Mouse (Mus musculus): ENCODE measurements at regions not wholly inside any gene's neighbourhood (a gene's known extent, or its start where the extent isn't known, plus 50 kb on each side); places are given as distances from the start of the nearest gene placed in this dataset.
"Not testable (repeated sequence)": the region's sequence is repeated elsewhere in the genome, so short reads cannot be mapped to it uniquely, and the experiment has no call there.

DNA sequence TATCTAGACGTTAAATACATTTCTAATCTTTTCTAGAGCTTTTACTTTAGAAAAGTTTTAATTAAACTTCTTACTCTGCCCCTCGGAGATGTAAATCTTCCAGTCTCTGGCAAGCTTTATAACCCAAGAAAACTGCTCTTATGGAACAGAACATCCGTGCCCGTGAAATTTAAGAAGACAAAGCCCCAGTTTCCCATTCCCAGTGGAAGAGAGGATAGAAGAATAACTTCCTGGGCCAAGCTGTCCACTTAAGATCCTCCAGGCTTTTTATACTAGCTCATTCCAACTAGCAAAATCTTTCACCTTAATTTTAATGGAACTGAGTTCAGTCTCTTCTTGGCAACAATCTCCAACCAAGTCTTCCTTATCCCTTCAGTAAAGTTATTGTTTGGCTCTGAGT, 489.2 kb upstream of the Ccdc54 start:
- no peak for ATAC-seq (replicated peaks; ENCODE audit: insufficient number of reproducible peaks, low FRiP score, low TSS enrichment)
- Histone ChIP-seq H3K4me3 (ENCODE audit: low read depth, low read length) (no peak overlapping the region), H3K27ac (ENCODE audit: low read depth, low read length) (no peak overlapping the region), H3K36me3 (ENCODE audit: control insufficient read depth, insufficient read depth, low read length) (no peaks in the 10 kb centered on the region), H3K27me3 (ENCODE audit: control insufficient read depth, insufficient read depth, low read length) (no peaks in the 10 kb centered on the region), H3K9ac (ENCODE audit: low read depth, low read length) (no peak overlapping the region), H3K4me2 (no peak overlapping the region), H3K4me1 (ENCODE audit: control insufficient read depth, insufficient read depth, low read length) (no peaks in the 10 kb centered on the region), H3K9me3 (replicated peaks; ENCODE audit: control insufficient read depth, low read length) (no peaks in the 10 kb centered on the region)
- 71% methylated on average over 4 of the region's 4 CpGs for WGBS (ENCODE audit: insufficient replicate concordance)

DNA sequence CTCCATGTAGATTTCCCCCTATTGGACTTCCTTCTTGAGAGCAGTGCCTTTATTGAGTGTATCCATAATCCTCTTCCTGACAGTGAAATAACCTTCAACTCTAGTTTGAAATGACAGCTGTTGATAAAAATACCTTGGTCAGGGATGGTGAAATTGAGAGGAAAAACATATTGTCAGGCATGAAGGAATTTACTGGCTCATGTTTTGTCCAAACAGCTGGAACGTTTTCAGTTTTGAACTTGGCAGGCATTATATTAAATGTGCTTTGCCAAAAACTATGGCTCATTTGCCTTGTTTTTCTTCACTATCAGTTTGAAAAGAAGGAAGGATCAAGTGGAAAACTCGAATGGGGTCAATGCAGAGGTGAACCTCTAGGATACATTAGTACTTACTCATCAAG, 457.7 kb upstream of the Ccdc54 start:
- no peaks in the 10 kb centered on the region for H3K27me3 ChIP-seq (ENCODE audit: control insufficient read depth, insufficient read depth, low read length)
- ATAC-seq (replicated peaks; ENCODE audit: insufficient number of reproducible peaks, low FRiP score, low TSS enrichment) = no peak
- H3K4me3 ChIP-seq (ENCODE audit: low read depth, low read length) = no peak overlapping the region
- H3K36me3 ChIP-seq (ENCODE audit: control insufficient read depth, insufficient read depth, low read length) = no peaks in the 10 kb centered on the region
- H3K9me3 ChIP-seq (replicated peaks; ENCODE audit: control insufficient read depth, low read length) = no peaks in the 10 kb centered on the region
- no peak overlapping the region for H3K4me2 ChIP-seq
- 58% methylated on average over 2 of the region's 2 CpGs for WGBS (ENCODE audit: insufficient replicate concordance)
- H3K4me1 ChIP-seq (ENCODE audit: control insufficient read depth, insufficient read depth, low read length) = no peaks in the 10 kb centered on the region
- H3K27ac ChIP-seq (ENCODE audit: low read depth, low read length) = no peak overlapping the region
- no peak overlapping the region for H3K9ac ChIP-seq (ENCODE audit: low read depth, low read length)

DNA sequence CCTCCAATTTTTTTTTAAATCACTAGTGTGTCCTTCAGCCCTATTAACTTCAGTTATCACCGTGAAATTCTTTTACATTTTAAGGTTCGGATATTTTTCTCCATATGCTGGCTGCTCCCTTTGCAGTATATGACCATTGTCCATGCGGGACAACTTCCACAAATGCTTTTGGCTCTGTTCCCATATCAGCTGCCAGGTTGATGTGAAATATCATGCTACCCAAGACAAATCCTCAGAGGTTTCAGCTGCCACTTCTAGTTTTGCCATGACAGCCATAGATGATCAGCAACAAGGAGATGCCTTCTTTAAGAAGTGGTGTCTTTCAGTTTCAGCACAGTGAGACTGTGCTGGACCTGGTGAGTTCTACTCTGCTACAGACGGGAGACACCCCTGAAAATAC, 457.2 kb upstream of the Ccdc54 start:
- H3K4me3 ChIP-seq (ENCODE audit: low read depth, low read length) = no peak overlapping the region
- no peaks in the 10 kb centered on the region for H3K36me3 ChIP-seq (ENCODE audit: control insufficient read depth, insufficient read depth, low read length)
- H3K27me3 ChIP-seq (ENCODE audit: control insufficient read depth, insufficient read depth, low read length) = no peaks in the 10 kb centered on the region
- no peak overlapping the region for H3K4me2 ChIP-seq
- H3K9ac ChIP-seq (ENCODE audit: low read depth, low read length) = no peak overlapping the region
- H3K4me1 ChIP-seq (ENCODE audit: control insufficient read depth, insufficient read depth, low read length) = no peaks in the 10 kb centered on the region
- H3K27ac ChIP-seq (ENCODE audit: low read depth, low read length) = no peak overlapping the region
- ATAC-seq (replicated peaks; ENCODE audit: insufficient number of reproducible peaks, low FRiP score, low TSS enrichment) = no peak
- H3K9me3 ChIP-seq (replicated peaks; ENCODE audit: control insufficient read depth, low read length) = no peaks in the 10 kb centered on the region
- WGBS (ENCODE audit: insufficient replicate concordance) = 78% methylated on average over 4 of the region's 4 CpGs

DNA sequence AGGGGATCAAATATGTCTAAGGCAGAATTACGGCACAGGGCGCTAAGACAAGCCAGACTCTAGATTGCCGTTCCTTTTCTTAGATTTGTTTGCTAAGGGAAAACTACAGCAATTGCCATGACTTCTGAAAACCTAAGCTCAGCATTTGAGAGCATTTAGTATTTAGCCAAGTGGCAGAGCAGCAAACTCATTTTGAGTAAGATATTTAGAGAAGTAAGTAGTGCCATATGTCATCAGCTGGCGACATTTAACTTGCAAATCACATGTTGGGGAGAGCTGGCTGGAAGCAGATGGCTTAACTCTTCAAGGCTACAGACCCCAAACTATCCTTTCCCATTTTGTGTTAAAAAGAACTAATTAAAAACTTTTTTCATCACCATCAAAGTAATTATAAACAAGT, 450.4 kb upstream of the Ccdc54 start:
- no peaks in the 10 kb centered on the region for H3K4me1 ChIP-seq (ENCODE audit: control insufficient read depth, insufficient read depth, low read length)
- no peak overlapping the region for H3K9ac ChIP-seq (ENCODE audit: low read depth, low read length)
- H3K36me3 ChIP-seq (ENCODE audit: control insufficient read depth, insufficient read depth, low read length) = no peaks in the 10 kb centered on the region
- H3K4me3 ChIP-seq (ENCODE audit: low read depth, low read length) = no peak overlapping the region
- no peak overlapping the region for H3K4me2 ChIP-seq
- no peak for ATAC-seq (replicated peaks; ENCODE audit: insufficient number of reproducible peaks, low FRiP score, low TSS enrichment)
- 81% methylated on average over 4 of the region's 4 CpGs for WGBS (ENCODE audit: insufficient replicate concordance)
- no peaks in the 10 kb centered on the region for H3K27me3 ChIP-seq (ENCODE audit: control insufficient read depth, insufficient read depth, low read length)
- no peak overlapping the region for H3K27ac ChIP-seq (ENCODE audit: low read depth, low read length)
- H3K9me3 ChIP-seq (replicated peaks; ENCODE audit: control insufficient read depth, low read length) = no peaks in the 10 kb centered on the region

DNA sequence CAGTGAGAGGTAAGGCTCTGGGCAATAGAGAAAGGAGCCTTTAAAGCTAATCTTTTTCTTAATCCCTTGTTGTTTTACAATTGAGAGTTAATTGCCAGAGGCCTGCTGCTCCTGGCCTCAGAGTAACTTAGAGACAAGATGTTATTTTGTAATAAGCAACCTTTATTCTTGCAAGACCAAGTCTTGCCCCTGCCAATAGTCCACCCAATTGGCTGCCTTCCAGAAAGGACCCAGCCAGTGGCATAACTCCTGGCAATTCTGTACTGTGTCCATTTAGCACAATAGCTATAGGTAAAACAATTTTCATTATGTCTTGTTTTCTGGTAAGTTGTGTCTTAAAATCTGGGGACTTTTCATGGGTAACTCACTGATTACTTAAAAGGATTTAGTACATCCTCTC, 411.9 kb upstream of the Ccdc54 start:
- Histone ChIP-seq H3K27ac (ENCODE audit: low read depth, low read length) (no peak overlapping the region), H3K4me2 (no peak overlapping the region), H3K36me3 (ENCODE audit: control insufficient read depth, insufficient read depth, low read length) (no peaks in the 10 kb centered on the region), H3K9ac (ENCODE audit: low read depth, low read length) (no peak overlapping the region), H3K9me3 (replicated peaks; ENCODE audit: control insufficient read depth, low read length) (no peaks in the 10 kb centered on the region), H3K27me3 (ENCODE audit: control insufficient read depth, insufficient read depth, low read length) (no peaks in the 10 kb centered on the region), H3K4me3 (ENCODE audit: low read depth, low read length) (no peak overlapping the region), H3K4me1 (ENCODE audit: control insufficient read depth, insufficient read depth, low read length) (no peaks in the 10 kb centered on the region)
- no peak for ATAC-seq (replicated peaks; ENCODE audit: insufficient number of reproducible peaks, low FRiP score, low TSS enrichment)

DNA sequence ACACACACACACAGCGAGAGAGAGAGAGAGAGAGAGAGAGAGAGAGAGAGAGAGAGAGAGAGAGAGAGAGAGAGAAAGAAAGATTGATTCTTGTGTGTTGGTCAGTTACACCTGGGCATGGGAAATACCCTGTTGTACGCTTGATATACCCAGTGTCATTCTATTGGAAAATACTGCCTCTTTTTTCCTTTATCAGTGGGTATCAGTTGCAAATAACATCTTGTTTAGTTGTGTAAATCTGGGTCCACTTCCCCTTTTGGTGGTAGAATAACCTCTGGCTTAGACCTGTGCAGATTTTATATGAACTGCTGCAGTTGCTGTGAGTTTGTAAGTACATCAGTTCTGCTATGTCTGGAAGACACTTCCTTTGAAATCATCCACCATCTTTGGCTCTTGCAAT, 373.4 kb upstream of the Ccdc54 start:
- H3K27me3 ChIP-seq (ENCODE audit: control insufficient read depth, insufficient read depth, low read length) = no peaks in the 10 kb centered on the region
- H3K36me3 ChIP-seq (ENCODE audit: control insufficient read depth, insufficient read depth, low read length) = no peaks in the 10 kb centered on the region
- H3K9me3 ChIP-seq (replicated peaks; ENCODE audit: control insufficient read depth, low read length) = no peaks in the 10 kb centered on the region
- H3K9ac ChIP-seq (ENCODE audit: low read depth, low read length) = no peak overlapping the region
- H3K4me1 ChIP-seq (ENCODE audit: control insufficient read depth, insufficient read depth, low read length) = no peaks in the 10 kb centered on the region
- WGBS (ENCODE audit: insufficient replicate concordance) = 71% methylated on average over 2 of the region's 2 CpGs
- H3K4me3 ChIP-seq (ENCODE audit: low read depth, low read length) = no peak overlapping the region
- ATAC-seq (replicated peaks; ENCODE audit: insufficient number of reproducible peaks, low FRiP score, low TSS enrichment) = no peak
- no peak overlapping the region for H3K27ac ChIP-seq (ENCODE audit: low read depth, low read length)
- no peak overlapping the region for H3K4me2 ChIP-seq

DNA sequence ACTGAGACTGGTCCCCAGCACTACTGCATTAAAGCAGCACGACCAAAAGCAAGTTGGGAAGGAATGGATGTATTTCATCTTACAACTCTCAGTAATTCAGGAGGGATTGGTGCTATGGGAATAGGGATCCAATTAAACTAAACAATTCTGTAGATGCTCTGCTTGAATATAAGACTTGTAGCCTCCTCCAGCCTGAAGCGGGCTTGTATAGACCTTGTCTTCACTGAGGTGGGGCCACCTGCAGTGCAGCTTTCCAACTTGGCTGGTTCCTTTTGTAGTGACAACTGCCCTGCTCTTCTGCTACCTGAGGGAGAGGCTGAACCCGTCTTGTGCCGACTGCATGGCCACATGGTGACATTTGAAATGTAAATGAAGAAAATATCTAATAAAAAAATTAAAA, 353.1 kb upstream of the Ccdc54 start:
- Histone ChIP-seq H3K9ac (ENCODE audit: low read depth, low read length) (no peak overlapping the region), H3K9me3 (replicated peaks; ENCODE audit: control insufficient read depth, low read length) (no peaks in the 10 kb centered on the region), H3K27me3 (ENCODE audit: control insufficient read depth, insufficient read depth, low read length) (no peaks in the 10 kb centered on the region), H3K4me1 (ENCODE audit: control insufficient read depth, insufficient read depth, low read length) (no peaks in the 10 kb centered on the region), H3K4me3 (ENCODE audit: low read depth, low read length) (no peak overlapping the region), H3K36me3 (ENCODE audit: control insufficient read depth, insufficient read depth, low read length) (no peaks in the 10 kb centered on the region), H3K27ac (ENCODE audit: low read depth, low read length) (no peak overlapping the region), H3K4me2 (no peak overlapping the region)
- ATAC-seq (replicated peaks; ENCODE audit: insufficient number of reproducible peaks, low FRiP score, low TSS enrichment) = no peak
- 73% methylated on average over 4 of the region's 4 CpGs for WGBS (ENCODE audit: insufficient replicate concordance)

DNA sequence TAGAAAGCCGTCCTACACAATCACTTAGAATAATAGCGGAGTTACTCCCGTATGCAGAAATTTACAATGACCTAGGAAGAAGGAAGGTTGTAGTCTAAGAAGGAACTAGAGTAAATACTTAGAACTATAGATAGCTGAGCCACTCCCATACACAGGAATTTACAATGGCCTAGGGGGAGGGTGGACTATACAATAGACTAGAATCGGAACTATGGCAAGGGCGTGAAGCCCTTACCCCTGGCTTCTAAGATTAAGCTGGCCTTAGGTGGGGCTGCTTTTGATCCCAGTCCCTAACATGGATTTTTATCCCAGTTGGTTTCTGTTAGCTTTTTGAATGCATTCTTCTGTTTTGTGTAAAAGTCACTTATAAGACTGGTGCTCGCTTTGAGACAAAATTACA, 352.6 kb upstream of the Ccdc54 start:
- H3K27ac ChIP-seq (ENCODE audit: low read depth, low read length); ATAC-seq (replicated peaks; ENCODE audit: insufficient number of reproducible peaks, low FRiP score, low TSS enrichment); H3K27me3 ChIP-seq (ENCODE audit: control insufficient read depth, insufficient read depth, low read length); H3K9ac ChIP-seq (ENCODE audit: low read depth, low read length); H3K4me3 ChIP-seq (ENCODE audit: low read depth, low read length); H3K9me3 ChIP-seq (replicated peaks; ENCODE audit: control insufficient read depth, low read length); H3K36me3 ChIP-seq (ENCODE audit: control insufficient read depth, insufficient read depth, low read length); H3K4me2 ChIP-seq; H3K4me1 ChIP-seq (ENCODE audit: control insufficient read depth, insufficient read depth, low read length): not testable (repeated sequence)
- WGBS (ENCODE audit: insufficient replicate concordance) = 88% methylated on average over 6 of the region's 6 CpGs

DNA sequence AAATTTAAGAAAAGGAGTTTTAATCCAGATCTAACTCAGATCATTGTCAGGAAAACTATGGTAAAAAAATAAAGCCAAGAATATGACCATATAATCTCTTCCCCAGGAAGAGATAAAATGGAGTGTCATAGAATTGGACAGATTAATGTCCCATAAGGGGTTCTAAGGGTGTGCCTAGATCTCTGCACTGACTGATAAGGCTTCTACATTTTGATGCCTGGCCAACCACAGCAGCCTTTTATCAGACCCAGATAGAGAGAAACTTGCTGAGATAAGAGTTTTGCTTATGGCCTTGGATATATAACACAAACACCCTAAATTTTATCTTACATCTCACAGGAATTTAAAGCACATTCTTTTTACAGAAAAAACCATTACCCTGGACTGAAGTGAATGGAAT, 351.3 kb upstream of the Ccdc54 start:
- Histone ChIP-seq H3K9ac (ENCODE audit: low read depth, low read length) (no peak overlapping the region), H3K9me3 (replicated peaks; ENCODE audit: control insufficient read depth, low read length) (no peaks in the 10 kb centered on the region), H3K27me3 (ENCODE audit: control insufficient read depth, insufficient read depth, low read length) (no peaks in the 10 kb centered on the region), H3K4me3 (ENCODE audit: low read depth, low read length) (no peak overlapping the region), H3K36me3 (ENCODE audit: control insufficient read depth, insufficient read depth, low read length) (no peaks in the 10 kb centered on the region), H3K27ac (ENCODE audit: low read depth, low read length) (no peak overlapping the region), H3K4me2 (no peak overlapping the region), H3K4me1 (ENCODE audit: control insufficient read depth, insufficient read depth, low read length) (no peaks in the 10 kb centered on the region)
- ATAC-seq (replicated peaks; ENCODE audit: insufficient number of reproducible peaks, low FRiP score, low TSS enrichment) = no peak

Measured in heart, embryonic 11.5 days (tissue).